Mouse (Mus musculus): ENCODE results near the gene Gm9732. TPM values are rescaled to one million over a fixed set of nuclear protein-coding genes. Genes with fewer than 3 reads are reported as not detected.
"Not testable (repeated sequence)": the region's sequence is repeated elsewhere in the genome, so short reads cannot be mapped to it uniquely, and the experiment has no call there.

Gm9732 gene
- polyA plus RNA-seq (2015; fragmentation: Nextera tagmentation; extraction: Ambion mirVana): 0.11 and 0.34 TPM in 2 replicates

DNA sequence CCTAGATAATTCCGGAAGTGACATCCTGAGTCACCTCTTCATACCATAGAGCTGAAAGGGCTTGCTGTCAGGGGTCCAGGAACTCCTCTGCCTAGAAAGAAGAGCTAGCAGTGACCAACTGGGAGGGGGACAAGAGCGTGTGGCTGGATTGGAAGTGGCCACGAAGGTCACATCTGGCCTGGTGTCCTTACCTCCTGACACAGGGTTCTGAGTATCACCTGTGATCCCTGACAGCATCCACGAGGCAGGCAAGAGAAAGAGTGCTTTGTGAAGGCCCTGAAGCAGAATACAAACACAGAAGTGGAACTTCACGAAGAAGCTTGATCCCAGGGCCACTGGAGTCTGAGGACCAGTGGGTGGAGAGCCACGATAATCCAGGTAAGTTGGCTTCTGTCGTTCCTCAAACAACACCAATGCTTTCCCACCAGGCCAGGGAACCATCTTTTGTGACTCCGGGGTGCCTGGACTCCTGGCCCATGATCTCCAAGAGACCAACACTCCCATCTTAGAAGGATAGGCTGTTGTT, at the start of gene Gm9732:
Gene Gm9732, plus strand, starts transcription at position 51 of the 526 bp plus-strand sequence.
- H3K4me1 ChIP-seq (replicated peaks; ENCODE audit: insufficient read depth, low read length); H3K27ac ChIP-seq; H3K9ac ChIP-seq (ENCODE audit: low read depth, low read length); H3K4me3 ChIP-seq (replicated peaks; ENCODE audit: low read depth, low read length); H3K27me3 ChIP-seq (ENCODE audit: insufficient read depth, low read length); H3K4me2 ChIP-seq (ENCODE audit: low read length); DNase-seq (ENCODE audit: low spot score); H3K9me3 ChIP-seq (replicated peaks; ENCODE audit: low read length); ATAC-seq (replicated peaks; ENCODE audit: low FRiP score, low read depth); H3K36me3 ChIP-seq (ENCODE audit: insufficient read depth, low read length): not testable (repeated sequence)
- 81% methylated on average over 8 of the region's 8 CpGs for WGBS

DNA sequence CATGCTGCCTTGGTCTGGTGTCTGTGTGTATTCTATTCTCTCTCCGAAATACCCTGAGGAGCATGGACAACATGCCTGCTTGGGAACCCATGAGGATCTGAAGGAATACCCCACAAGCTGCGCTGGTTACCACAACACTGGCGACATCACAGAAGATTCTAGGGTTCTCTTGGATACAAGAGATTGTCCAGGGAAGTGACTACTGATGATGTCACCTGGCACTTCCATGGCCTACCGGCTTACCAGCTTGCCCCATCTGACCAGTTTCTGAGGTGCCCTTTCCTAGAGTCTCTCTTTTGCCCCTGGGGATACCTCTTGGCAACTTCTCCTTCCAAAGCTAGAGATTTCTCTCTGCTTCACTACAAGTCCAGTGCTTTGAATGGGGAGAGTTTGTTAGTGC, 39.6 kb upstream of the Gm9732 start, which contains the start of gene Gm8122:
Gene Gm8122, minus strand, starts transcription at position 101 of the 400 bp plus-strand sequence.
- 98% methylated on average over 2 of the region's 4 CpGs for WGBS
- H3K4me2 ChIP-seq (ENCODE audit: low read length); H3K36me3 ChIP-seq (ENCODE audit: insufficient read depth, low read length); ATAC-seq (replicated peaks; ENCODE audit: low FRiP score, low read depth); H3K4me3 ChIP-seq (replicated peaks; ENCODE audit: low read depth, low read length); H3K9ac ChIP-seq (ENCODE audit: low read depth, low read length); DNase-seq (ENCODE audit: low spot score); H3K27ac ChIP-seq; H3K4me1 ChIP-seq (replicated peaks; ENCODE audit: insufficient read depth, low read length); H3K27me3 ChIP-seq (ENCODE audit: insufficient read depth, low read length); H3K9me3 ChIP-seq (replicated peaks; ENCODE audit: low read length): not testable (repeated sequence)

DNA sequence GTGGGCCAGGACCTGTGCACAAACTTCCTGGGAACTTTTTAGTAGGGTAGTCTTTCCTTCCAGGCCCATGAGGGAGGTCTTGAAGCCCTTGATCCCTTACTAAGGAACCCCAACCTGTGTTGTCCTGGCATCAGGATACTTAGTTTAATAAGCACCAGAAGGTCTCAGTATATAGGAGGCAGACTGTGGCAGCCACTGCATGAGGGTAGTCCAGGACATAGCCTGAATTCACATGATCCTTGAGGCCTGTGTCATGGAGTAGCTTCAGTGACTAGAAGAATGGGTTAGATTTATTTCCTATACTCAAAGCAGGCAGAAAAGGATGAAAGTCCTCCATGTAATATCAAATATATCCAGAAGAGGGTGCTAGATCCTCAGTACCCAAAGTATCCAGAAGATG, 37.1 kb upstream of the Gm9732 start:
- not testable (repeated sequence) for H3K27me3 ChIP-seq (ENCODE audit: insufficient read depth, low read length); H3K9me3 ChIP-seq (replicated peaks; ENCODE audit: low read length); H3K27ac ChIP-seq; H3K36me3 ChIP-seq (ENCODE audit: insufficient read depth, low read length); H3K4me3 ChIP-seq (replicated peaks; ENCODE audit: low read depth, low read length); ATAC-seq (replicated peaks; ENCODE audit: low FRiP score, low read depth); H3K4me1 ChIP-seq (replicated peaks; ENCODE audit: insufficient read depth, low read length); DNase-seq (ENCODE audit: low spot score); H3K9ac ChIP-seq (ENCODE audit: low read depth, low read length); H3K4me2 ChIP-seq (ENCODE audit: low read length)

DNA sequence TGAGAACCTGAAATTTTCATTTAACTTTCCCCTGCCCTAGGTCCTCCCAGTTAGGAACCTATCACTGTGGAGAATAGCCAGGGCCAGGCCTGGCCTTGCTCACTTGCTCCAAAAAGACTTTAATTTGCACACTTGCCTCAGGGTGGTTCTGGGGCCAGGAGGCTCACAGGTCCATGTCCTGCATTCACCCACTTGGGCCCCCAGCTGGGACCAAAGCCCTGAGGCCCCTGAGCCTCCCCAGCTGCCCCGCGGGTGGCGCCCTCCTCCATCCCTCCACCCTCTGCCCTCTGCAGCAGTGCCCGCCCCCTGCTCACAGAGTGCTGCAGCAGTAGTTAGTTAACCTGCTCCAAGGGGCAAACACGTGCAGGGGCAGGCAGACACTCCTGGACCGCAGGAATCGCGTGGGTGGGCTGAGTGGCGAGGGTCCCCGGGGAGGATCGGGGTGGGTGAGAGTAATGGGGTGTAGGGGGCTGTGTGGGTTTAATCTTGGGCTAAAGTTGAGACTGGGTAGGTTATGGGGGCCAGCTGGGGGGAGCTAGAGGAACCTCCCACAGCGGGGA, 25.1 kb upstream of the Gm9732 start:
- H3K9me3 ChIP-seq (replicated peaks; ENCODE audit: low read length); DNase-seq (ENCODE audit: low spot score); H3K36me3 ChIP-seq (ENCODE audit: insufficient read depth, low read length); H3K27me3 ChIP-seq (ENCODE audit: insufficient read depth, low read length); H3K4me3 ChIP-seq (replicated peaks; ENCODE audit: low read depth, low read length); H3K9ac ChIP-seq (ENCODE audit: low read depth, low read length); H3K4me1 ChIP-seq (replicated peaks; ENCODE audit: insufficient read depth, low read length); H3K4me2 ChIP-seq (ENCODE audit: low read length); H3K27ac ChIP-seq: not testable (repeated sequence)
- peak; percentile 52; the same call in 1 of the 2 replicates for ATAC-seq (replicated peaks; ENCODE audit: low FRiP score, low read depth)
- 19% methylated on average over 5 of the region's 12 CpGs for WGBS

DNA sequence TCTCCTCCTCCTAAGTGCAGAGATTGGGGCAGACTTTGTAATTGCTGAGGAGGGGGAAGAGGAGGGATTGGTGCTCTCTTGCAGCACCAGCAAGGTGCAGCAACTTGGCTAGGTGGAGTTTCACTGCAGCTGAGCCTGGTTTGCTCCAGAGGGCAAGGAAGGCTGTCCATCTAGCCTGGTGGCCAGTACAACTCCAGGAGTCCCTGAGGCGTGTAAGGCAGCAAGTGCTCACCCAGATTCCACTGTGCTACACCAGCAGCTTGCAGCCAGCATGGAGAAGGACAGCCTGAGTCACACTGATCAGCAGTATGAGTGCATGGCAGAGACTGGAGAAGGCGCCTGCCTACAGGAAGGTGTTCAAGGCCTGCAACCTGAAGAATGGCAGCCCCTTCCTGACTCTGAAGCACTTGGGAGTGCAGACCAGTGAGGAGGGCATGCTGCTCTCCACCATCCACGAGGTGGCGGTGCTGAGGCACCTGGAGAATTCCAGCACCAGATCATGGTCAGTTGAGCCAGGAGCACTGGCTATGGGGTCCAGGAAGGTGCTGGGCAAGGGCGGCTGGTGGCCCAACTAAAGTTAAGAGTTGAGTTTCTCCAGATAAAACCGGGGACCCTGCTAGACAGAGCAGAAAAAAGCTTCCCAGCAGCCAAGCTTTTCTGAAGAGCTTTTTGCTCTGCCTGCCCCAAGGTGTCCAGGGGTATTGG, 24.1 kb upstream of the Gm9732 start:
- not testable (repeated sequence) for H3K27me3 ChIP-seq (ENCODE audit: insufficient read depth, low read length); ATAC-seq (replicated peaks; ENCODE audit: low FRiP score, low read depth); H3K36me3 ChIP-seq (ENCODE audit: insufficient read depth, low read length); H3K27ac ChIP-seq; H3K9me3 ChIP-seq (replicated peaks; ENCODE audit: low read length); H3K9ac ChIP-seq (ENCODE audit: low read depth, low read length); H3K4me1 ChIP-seq (replicated peaks; ENCODE audit: insufficient read depth, low read length); H3K4me2 ChIP-seq (ENCODE audit: low read length); H3K4me3 ChIP-seq (replicated peaks; ENCODE audit: low read depth, low read length); DNase-seq (ENCODE audit: low spot score)
- 30% methylated on average over 5 of the region's 6 CpGs for WGBS
- 0 out of 2 replicates have a peak, but pooled peaks have one; percentile 13 for TF ChIP-seq CTCF (IDR thresholded peaks at IDR 0.05; ENCODE audit: low read depth)

DNA sequence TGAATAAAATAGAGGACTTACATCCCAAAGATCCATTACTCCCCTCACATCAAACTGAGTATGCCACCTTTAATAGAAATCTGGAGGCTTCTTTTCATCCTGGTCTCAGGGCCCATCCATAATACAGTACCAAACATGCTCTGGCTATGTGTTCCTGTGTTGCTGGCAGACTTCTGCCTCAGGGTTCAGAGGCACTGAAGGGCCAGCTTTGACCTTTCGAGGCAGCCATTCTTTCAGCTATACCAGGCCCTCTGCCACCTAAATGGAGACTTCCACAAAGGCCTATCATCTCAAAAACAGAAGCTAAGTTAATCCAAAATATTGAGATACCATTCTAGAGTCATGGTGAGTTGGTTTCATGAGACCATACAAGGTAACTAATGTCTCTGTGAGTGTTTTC, 18.3 kb upstream of the Gm9732 start:
- WGBS: 82% methylated on average over 1 of the region's 1 CpGs
- not testable (repeated sequence) for H3K27ac ChIP-seq; H3K4me1 ChIP-seq (replicated peaks; ENCODE audit: insufficient read depth, low read length); H3K27me3 ChIP-seq (ENCODE audit: insufficient read depth, low read length); DNase-seq (ENCODE audit: low spot score); H3K36me3 ChIP-seq (ENCODE audit: insufficient read depth, low read length); ATAC-seq (replicated peaks; ENCODE audit: low FRiP score, low read depth); H3K9me3 ChIP-seq (replicated peaks; ENCODE audit: low read length); H3K4me3 ChIP-seq (replicated peaks; ENCODE audit: low read depth, low read length); H3K9ac ChIP-seq (ENCODE audit: low read depth, low read length); H3K4me2 ChIP-seq (ENCODE audit: low read length)

DNA sequence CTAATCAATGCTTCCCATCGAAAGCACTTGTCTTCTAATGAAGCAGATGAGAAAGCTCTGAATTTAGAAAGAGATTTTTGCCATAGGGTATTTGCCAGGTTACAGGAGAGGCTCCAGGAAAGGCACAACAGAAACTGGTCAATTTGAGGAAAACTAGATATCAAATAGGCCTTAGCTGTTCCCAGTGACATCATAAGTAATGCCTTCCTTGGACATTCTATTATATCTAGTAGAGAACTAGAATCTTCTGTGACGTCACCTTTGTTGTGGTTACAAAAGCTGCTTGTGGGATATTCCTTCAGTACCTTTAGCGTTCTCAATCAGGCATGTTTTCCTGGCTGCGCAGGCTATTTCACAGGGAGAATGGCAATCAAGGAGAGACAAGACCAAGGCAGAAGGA, 16.5 kb upstream of the Gm9732 start, which contains the start of gene Gm8126:
Gene Gm8126, plus strand, starts transcription at position 301 of the 400 bp plus-strand sequence.
- H3K9me3 ChIP-seq (replicated peaks; ENCODE audit: low read length); H3K4me1 ChIP-seq (replicated peaks; ENCODE audit: insufficient read depth, low read length); H3K27ac ChIP-seq; H3K9ac ChIP-seq (ENCODE audit: low read depth, low read length); ATAC-seq (replicated peaks; ENCODE audit: low FRiP score, low read depth); DNase-seq (ENCODE audit: low spot score); H3K4me3 ChIP-seq (replicated peaks; ENCODE audit: low read depth, low read length); H3K36me3 ChIP-seq (ENCODE audit: insufficient read depth, low read length); H3K4me2 ChIP-seq (ENCODE audit: low read length); H3K27me3 ChIP-seq (ENCODE audit: insufficient read depth, low read length): not testable (repeated sequence)
- WGBS: 89% methylated on average over 2 of the region's 4 CpGs

DNA sequence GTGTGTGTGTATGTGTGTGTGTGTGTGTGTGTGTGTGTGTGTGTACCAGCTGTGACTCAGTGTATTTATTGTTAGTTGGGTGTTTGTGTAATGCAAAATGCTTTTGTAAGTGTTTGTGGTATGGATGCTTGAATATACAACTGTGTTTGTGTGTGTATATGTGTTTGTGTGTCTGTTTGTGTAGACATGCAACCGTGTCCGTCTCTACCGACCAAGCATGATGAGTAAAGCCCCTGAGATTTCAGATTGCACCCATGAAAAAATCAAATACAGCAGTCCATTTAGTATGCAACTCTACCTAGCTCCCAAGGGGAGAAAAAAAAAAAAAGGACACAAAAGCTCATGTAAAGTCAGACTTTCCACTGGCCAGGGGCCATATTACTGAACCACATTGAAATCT, 11.4 kb upstream of the Gm9732 start:
- H3K4me1 ChIP-seq (replicated peaks; ENCODE audit: insufficient read depth, low read length); H3K27ac ChIP-seq; H3K9me3 ChIP-seq (replicated peaks; ENCODE audit: low read length); H3K36me3 ChIP-seq (ENCODE audit: insufficient read depth, low read length); H3K4me2 ChIP-seq (ENCODE audit: low read length); H3K9ac ChIP-seq (ENCODE audit: low read depth, low read length); ATAC-seq (replicated peaks; ENCODE audit: low FRiP score, low read depth); DNase-seq (ENCODE audit: low spot score); H3K4me3 ChIP-seq (replicated peaks; ENCODE audit: low read depth, low read length); H3K27me3 ChIP-seq (ENCODE audit: insufficient read depth, low read length): not testable (repeated sequence)
- 88% methylated on average over 3 of the region's 3 CpGs for WGBS

DNA sequence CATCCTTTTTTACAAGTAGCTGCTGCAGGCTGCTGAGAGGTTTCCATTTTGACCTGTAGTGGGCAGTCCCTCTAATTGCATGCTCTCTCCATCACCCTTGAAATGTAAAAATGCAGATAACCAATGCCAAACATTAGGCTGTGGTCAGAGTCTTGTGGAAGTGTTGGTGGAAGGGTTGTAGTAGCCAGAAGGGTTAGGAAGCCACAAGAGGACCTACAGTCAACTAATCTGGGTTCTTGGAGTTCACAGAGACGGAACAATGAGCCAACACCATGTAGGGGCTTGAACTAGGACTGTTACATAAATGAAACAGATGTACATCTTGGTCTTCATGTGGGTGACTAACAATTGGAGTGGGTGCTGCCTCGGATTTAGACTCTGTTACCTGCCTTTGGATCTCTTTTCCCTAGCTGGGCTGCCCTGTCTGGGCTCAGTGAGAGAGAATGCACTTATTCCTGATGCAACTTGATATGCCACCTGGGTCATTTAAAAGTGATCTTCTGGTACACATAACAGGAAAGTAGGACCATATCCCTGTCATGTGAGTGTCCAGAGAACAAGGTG, 6.2 kb upstream of the Gm9732 start:
- ATAC-seq (replicated peaks; ENCODE audit: low FRiP score, low read depth); DNase-seq (ENCODE audit: low spot score); H3K27me3 ChIP-seq (ENCODE audit: insufficient read depth, low read length); H3K9me3 ChIP-seq (replicated peaks; ENCODE audit: low read length); H3K27ac ChIP-seq; H3K4me3 ChIP-seq (replicated peaks; ENCODE audit: low read depth, low read length); H3K4me1 ChIP-seq (replicated peaks; ENCODE audit: insufficient read depth, low read length); H3K9ac ChIP-seq (ENCODE audit: low read depth, low read length); H3K4me2 ChIP-seq (ENCODE audit: low read length); H3K36me3 ChIP-seq (ENCODE audit: insufficient read depth, low read length): not testable (repeated sequence)
- WGBS: 55% methylated on average over 2 of the region's 2 CpGs
